Mouse (Mus musculus) C2C12 (cell line): ENCODE measurements around the gene Wbp2. TPM values are rescaled to one million over a fixed set of nuclear protein-coding genes. Genes with fewer than 3 reads are reported as not detected.

Experiments
- H3K27me3 ChIP-seq: one replicate; pipeline ENCODE4 v1.6.1; 2011; ENCODE audit not compliant: control insufficient read depth, insufficient read depth, insufficient read length
- H3K36me3 ChIP-seq: one replicate; pipeline ENCODE4 v1.6.1; 2011; ENCODE audit not compliant: control insufficient read depth, insufficient read depth
- H3K4me3 ChIP-seq: one replicate; pipeline ENCODE4 v1.5.1; 2011; ENCODE audit warnings: mild to moderate bottlenecking, control low read depth; ENCODE audit not compliant: poor library complexity, insufficient read depth, severe bottlenecking
- H3K79me2 ChIP-seq: one replicate; pipeline ENCODE4 v1.6.1; 2011; ENCODE audit not compliant: control insufficient read depth, insufficient read depth
- H3K79me3 ChIP-seq: one replicate; pipeline ENCODE4 v1.6.1; 2011; ENCODE audit warnings: low read depth, control low read depth
- H3ac ChIP-seq: one replicate; pipeline ENCODE3; 2011; ENCODE audit warnings: low read depth; ENCODE audit not compliant: control insufficient read depth, insufficient read length
- CEBPB ChIP-seq: IDR thresholded peaks from one replicate; pipeline ENCODE4 v1.6.1; 2011; ENCODE audit warnings: low read depth, mild to moderate bottlenecking, control low read depth, moderate library complexity
- CTCF ChIP-seq: IDR thresholded peaks from one replicate; pipeline ENCODE4 v1.5.1; 2011; ENCODE audit not compliant: control insufficient read depth, insufficient read depth, insufficient read length
- FOSL1 ChIP-seq: IDR thresholded peaks from one replicate; pipeline ENCODE4 v1.8.0; 2011; ENCODE audit warnings: mild to moderate bottlenecking, low read length; ENCODE audit not compliant: poor library complexity, insufficient read depth, severe bottlenecking
- MAX ChIP-seq: IDR thresholded peaks from one replicate; pipeline ENCODE4 v1.6.1; 2011; ENCODE audit warnings: mild to moderate bottlenecking, control low read depth
- MYOD1 ChIP-seq: IDR thresholded peaks from one replicate; pipeline ENCODE4 v1.6.1; 2011; ENCODE audit warnings: low read depth; ENCODE audit not compliant: control insufficient read depth, insufficient read length
- MYOG ChIP-seq: IDR thresholded peaks from one replicate; pipeline ENCODE4 v1.6.1; 2011; ENCODE audit not compliant: control insufficient read depth, insufficient read length; ENCODE audit errors: extremely low read depth
- USF1 ChIP-seq: IDR thresholded peaks from one replicate; pipeline ENCODE4 v1.6.1; 2011; ENCODE audit warnings: low read depth, mild to moderate bottlenecking, control low read depth, moderate library complexity
- polyA plus RNA-seq: library from polyadenylated mRNA; unstranded; fragments of >200 nt; fragmentation: generic; extraction: Trizol; gene quantifications from one replicate; pipeline ENCODE4 v1.2.1, GENCODE M21; 2012; ENCODE audit warnings: missing spikeins

The Wbp2 gene
- polyA plus RNA-seq, 1 experiment, result 87.6 TPM

- Histone ChIP-seq H3K79me3 (peaks cover 64% of the 10 kb centered on the region), H3K79me2 (peaks cover 96% of the 10 kb centered on the region), H3K27me3 (no peaks in the 10 kb centered on the region), H3K36me3 (peaks cover 54% of the 10 kb centered on the region), H3ac (no peak overlapping the region), H3K4me3 (no peak overlapping the region)
- TF ChIP-seq USF1, result no peak
Measured at GRCm38 (mm10) chr11:116042372-116043138, 44.2 kb downstream of the Wbp2 start.

GRCm38 (mm10) chr11:116041833-116042232, 45.0 kb downstream of the Wbp2 start:
- Histone ChIP-seq H3K79me3 (peaks cover 70% of the 10 kb centered on the region), H3K36me3 (peaks cover 55% of the 10 kb centered on the region), H3K79me2 (peaks cover 100% of the 10 kb centered on the region), H3K4me3 (no peak overlapping the region), H3K27me3 (no peaks in the 10 kb centered on the region), H3ac (no peak overlapping the region)
- no peak for TF ChIP-seq MYOD1
- no peak for TF ChIP-seq CTCF
- no peak for TF ChIP-seq USF1
- TF ChIP-seq MYOG, result no peak
- no peak for TF ChIP-seq MAX
- TF ChIP-seq FOSL1, result no peak
- TF ChIP-seq CEBPB, result no peak

- Histone ChIP-seq H3K36me3 (peaks cover 53% of the 10 kb centered on the region), H3K79me2 (peaks cover 100% of the 10 kb centered on the region), H3K79me3 (peaks cover 77% of the 10 kb centered on the region), H3K4me3 (no peak overlapping the region), H3ac (no peak overlapping the region), H3K27me3 (no peaks in the 10 kb centered on the region)
- TF ChIP-seq MYOD1, result no peak
- no peak for TF ChIP-seq MYOG
- no peak for TF ChIP-seq FOSL1
- no peak for TF ChIP-seq MAX
Measured at GRCm38 (mm10) chr11:116040593-116040992, 46.2 kb downstream of the Wbp2 start.

- H3K27me3 ChIP-seq, result no peaks in the 10 kb centered on the region
- no peak for TF ChIP-seq MYOG
- no peak for TF ChIP-seq USF1
- TF ChIP-seq CEBPB, result no peak
- no peak for TF ChIP-seq FOSL1
- TF ChIP-seq MAX, result no peak
- no peak for TF ChIP-seq MYOD1
- TF ChIP-seq CTCF, result no peak
- H3K4me3 ChIP-seq, result no peak overlapping the region
- H3K79me3 ChIP-seq, result peaks cover 77% of the 10 kb centered on the region
- no peak overlapping the region for H3ac ChIP-seq
- H3K79me2 ChIP-seq, result peaks cover 100% of the 10 kb centered on the region
- H3K36me3 ChIP-seq, result peaks cover 63% of the 10 kb centered on the region
Measured at GRCm38 (mm10) chr11:116037826-116038225, 49.0 kb downstream of the Wbp2 start.

GRCm38 (mm10) chr11:116036671-116037070, 50.1 kb downstream of the Wbp2 start:
- TF ChIP-seq CEBPB, result no peak
- TF ChIP-seq USF1, result no peak
- TF ChIP-seq MYOG, result no peak
- TF ChIP-seq CTCF, result no peak
- no peak for TF ChIP-seq MYOD1
- TF ChIP-seq FOSL1, result no peak
- TF ChIP-seq MAX, result no peak
- Histone ChIP-seq H3ac (no peak overlapping the region), H3K79me3 (peaks cover 79% of the 10 kb centered on the region), H3K36me3 (peaks cover 68% of the 10 kb centered on the region), H3K79me2 (peaks cover 100% of the 10 kb centered on the region), H3K4me3 (no peak overlapping the region), H3K27me3 (no peaks in the 10 kb centered on the region)

- H3ac ChIP-seq, result no peak overlapping the region
- H3K36me3 ChIP-seq, result peaks cover 58% of the 10 kb centered on the region
- H3K27me3 ChIP-seq, result no peaks in the 10 kb centered on the region
- peaks cover 83% of the 10 kb centered on the region for H3K79me3 ChIP-seq
- H3K4me3 ChIP-seq, result no peak overlapping the region
- H3K79me2 ChIP-seq, result peaks cover 92% of the 10 kb centered on the region
- no peak for TF ChIP-seq CEBPB
Measured at GRCm38 (mm10) chr11:116034584-116034983, 52.2 kb downstream of the Wbp2 start.
